In the genomic region with DNA sequence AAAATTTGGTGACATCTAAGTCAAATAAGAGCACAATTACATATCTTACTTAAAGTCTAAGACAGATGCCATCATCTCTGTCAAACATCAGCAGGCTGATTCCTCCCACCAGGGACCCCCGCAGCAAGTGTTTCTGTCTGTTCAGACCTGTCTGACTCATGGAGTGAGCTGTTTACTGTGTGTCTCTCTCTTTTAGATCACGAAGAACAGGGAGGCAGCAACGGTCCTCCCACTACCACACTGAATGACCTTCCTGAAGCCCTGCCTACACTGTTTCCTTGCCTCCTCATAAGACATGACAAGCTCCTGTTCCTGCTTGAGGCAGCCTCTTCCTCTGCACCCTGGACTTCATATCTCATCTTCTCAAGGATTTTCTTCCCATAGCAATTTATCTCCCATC, we compare ENCODE assay signal across 28 mouse cellular contexts.
DNase-seq lines count a peak whose midpoint lies in the region; ATAC-seq and TF ChIP-seq lines count a peak whose summit lies in the region.
"Had no signal": no experiment of that assay in that cellular context is flagged by ENCODE, and none has a peak within 500 bp of the region (broad histone marks: within the 10 kb centered on the region; RNA-seq: fewer than 3 reads in every experiment).

No protein-coding gene starts in this region.

- H3K27ac ChIP-seq in layer of hippocampus, adult 2 months: 0 out of 2 replicates have a peak overlapping the region, but pooled peaks have one; percentile 11
- H3K27ac ChIP-seq: embryonic facial prominence, embryonic 13.5 days; embryonic facial prominence, embryonic 15.5 days; forebrain, embryonic 10.5 days; forebrain, embryonic 12.5 days had no signal

- peak; percentile 69 for ATAC-seq in frontal cortex, adult (ENCODE audit: low TSS enrichment)
- ATAC-seq: activated CD4-positive, CD25-positive, alpha-beta regulatory T cell, adult 4 months; CD4-positive, CD25-positive, alpha-beta regulatory T cell, adult 4 months; forebrain, embryonic 14.5 days; Patski had no signal

- no peak for TF ChIP-seq CTCF in layer of hippocampus, adult 2 months (conservative IDR thresholded peaks at IDR 0.05)

- no peak overlapping the region for H3K4me3 ChIP-seq in layer of hippocampus, adult 2 months
- H3K4me3 ChIP-seq: embryonic facial prominence, embryonic 13.5 days; embryonic facial prominence, embryonic 15.5 days; erythroblast, embryonic 14.5 days; forebrain, embryonic 10.5 days; forebrain, embryonic 12.5 days had no signal

- no peak for DNase-seq in frontal cortex, postnatal 14 days (ENCODE audit: low spot score in 2 of 2)
- DNase-seq in layer of hippocampus, adult 2 months (ENCODE audit: low spot score in 2 of 2): no peak
- no peak for DNase-seq in layer of hippocampus, postnatal 10 days (ENCODE audit: low spot score in 2 of 2)
- DNase-seq in ovary, postnatal 36 days (ENCODE audit: low spot score): peak; percentile 3
- no peak for DNase-seq in ovary, postnatal 14 days (ENCODE audit: low spot score)
- DNase-seq in right cerebral cortex, adult 2 months (ENCODE audit: low spot score in 2 of 2): peak; percentile 23 to 26
- DNase-seq in right cerebral cortex, postnatal 36 days (ENCODE audit: low spot score in 2 of 2): no peak
- DNase-seq: adrenal gland, adult 8-10 months; adrenal gland, postnatal 14 days; adrenal gland, postnatal 36 days; B cell, adult 2 months; cerebellum, adult 11 months; cerebellum, adult 18-20 months; cerebellum, adult 8-10 months; cerebellum, adult 9-11 months; cerebellum, postnatal 14 days; cerebellum, postnatal 36 days; embryo, embryonic 11 days had no signal

Comparison
In these comparisons a context has a peak if more than half of its experiments do, and no peak if none do; other contexts are left out.
1. DNase-seq: peak in ovary, postnatal 36 days (single experiment) and right cerebral cortex, adult 2 months (2 of 2); none in frontal cortex, postnatal 14 days (0 of 2), layer of hippocampus, adult 2 months (0 of 2), layer of hippocampus, postnatal 10 days (0 of 2), ovary, postnatal 14 days (single experiment) and right cerebral cortex, postnatal 36 days (0 of 2).